Mouse (Mus musculus): ENCODE data around the gene Ppp1r27. TPM values are rescaled to one million over a fixed set of nuclear protein-coding genes. Genes with fewer than 3 reads are reported as not detected.
"Not testable (repeated sequence)": the region's sequence is repeated elsewhere in the genome, so short reads cannot be mapped to it uniquely, and the experiment has no call there.

Gene Ppp1r27
- total RNA-seq, 2 experiments from 2014 or later: not detected

- intact Hi-C loops (cut with DNase I): no loop called here
- DNase-seq: no peak
These were observed 25.5 kb upstream of the Ppp1r27 start for GRCm38 (mm10) chr11:120576365-120576981.

DNA sequence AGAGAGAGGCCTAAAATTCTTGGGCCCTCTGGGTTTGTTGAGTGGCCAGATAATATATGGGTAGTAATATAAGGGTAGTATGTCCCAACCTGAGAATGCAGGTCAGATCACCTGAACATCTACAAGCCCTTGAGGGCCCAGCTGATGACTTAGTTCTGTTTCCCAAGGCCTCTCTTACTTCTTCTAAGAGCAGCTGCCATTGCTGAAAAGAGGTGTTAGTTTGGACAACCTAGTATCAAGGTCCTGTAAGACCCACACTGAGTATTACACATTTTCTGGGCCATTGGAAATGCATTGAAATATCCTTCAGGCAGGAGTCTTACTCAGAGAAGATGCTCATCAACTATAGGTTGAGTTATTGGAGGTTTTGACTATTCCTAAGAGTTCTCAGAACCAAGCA is 25.0 kb upstream of the Ppp1r27 start:
- no peak for DNase-seq
- intact Hi-C loops (cut with DNase I): no loop called here

- intact Hi-C loops (cut with DNase I): no loop called here
These were observed 24.1 kb upstream of the Ppp1r27 start for GRCm38 (mm10) chr11:120575046-120575445.

GRCm38 (mm10) chr11:120574278-120574600 is 23.3 kb upstream of the Ppp1r27 start:
- DNase-seq: no peak
- intact Hi-C loops (cut with DNase I): no loop called here

More at GRCm38 (mm10) chr11:120575046-120575445, 24.1 kb upstream of the Ppp1r27 start:
- DNase-seq: no peak

DNA sequence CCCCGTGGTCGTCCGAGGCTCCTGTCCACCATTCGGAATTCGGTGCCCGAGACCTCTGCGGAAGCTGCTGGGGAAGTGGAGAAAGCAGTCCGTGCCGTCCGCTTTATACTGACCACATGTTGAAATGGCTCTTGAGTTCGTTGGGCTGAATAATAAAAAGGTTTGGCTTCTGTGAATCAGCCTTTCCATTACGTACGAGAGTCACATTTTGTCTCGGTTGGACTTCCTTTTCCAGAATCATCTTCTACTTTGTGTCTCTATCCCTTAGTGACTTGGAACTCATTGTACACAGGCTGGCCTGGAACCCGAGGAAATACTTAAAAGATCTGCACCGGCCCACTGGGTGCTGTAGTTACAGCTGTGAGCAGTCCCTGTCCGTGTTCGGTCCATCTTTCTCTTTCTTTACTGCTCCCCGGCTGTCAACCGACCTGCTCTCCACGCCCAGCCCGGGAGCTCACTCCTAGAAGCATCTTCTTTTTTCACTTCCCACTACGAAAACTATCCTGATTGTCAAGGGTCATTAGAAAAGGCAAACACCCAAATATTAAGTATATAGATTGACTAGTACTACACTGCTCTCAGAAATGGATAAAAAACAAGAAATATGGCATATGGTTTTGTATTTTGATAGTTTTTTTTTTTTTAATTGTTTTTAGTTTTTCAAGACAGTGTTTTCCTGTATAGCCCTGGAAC is 22.8 kb upstream of the Ppp1r27 start:
- DNase-seq: no peak
- intact Hi-C loops (cut with DNase I): no loop called here

DNA sequence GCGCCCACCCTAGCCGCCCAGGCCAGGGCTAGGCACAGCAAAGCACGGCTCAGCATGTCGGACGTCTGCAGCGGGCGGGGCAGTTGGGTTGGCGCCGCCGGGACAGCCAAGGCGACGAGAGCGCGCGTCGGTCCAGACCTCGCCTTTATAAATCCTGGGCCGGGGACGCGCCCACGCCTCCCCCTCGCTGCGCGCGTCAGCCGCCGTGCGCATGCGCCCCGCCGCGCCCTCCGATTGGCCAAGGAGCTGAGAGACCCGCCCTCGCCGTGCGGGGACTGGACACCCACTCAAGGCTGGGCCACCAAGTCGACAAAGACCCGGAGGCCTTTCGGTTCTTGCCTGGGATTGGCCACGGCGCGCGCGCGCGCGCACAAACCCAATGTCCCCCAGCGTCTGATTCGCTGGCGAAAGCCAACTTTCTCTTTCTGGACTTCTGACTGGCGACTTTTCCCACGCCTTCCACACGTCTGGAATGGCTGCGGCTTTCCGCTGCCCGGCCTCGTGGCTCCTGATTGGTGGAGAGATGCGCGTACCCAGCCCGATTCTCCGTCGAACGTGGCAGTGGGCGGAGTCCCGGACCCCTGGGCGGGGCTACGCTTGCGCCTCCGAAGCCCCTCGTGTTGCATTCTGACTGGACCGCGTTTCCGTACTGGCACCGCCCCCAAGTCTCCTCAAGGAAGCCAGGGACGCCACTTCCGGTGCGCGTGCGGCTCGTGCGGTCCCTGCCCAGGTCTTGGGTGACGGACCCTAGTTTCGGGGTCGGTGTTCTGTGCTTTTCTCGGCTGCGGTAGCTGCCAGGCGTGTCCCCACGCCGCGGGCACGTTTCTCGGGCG is 22.0 kb upstream of the Ppp1r27 start, which contains the start of gene P4hb:
P4hb (minus strand) TSS at position 502 of the 833 bp plus-strand sequence.
- intact Hi-C loops (cut with DNase I): no loop called here
- peak; percentile 100 for DNase-seq

- no peak for DNase-seq
- intact Hi-C loops (cut with DNase I): no loop called here
These were observed 21.5 kb upstream of the Ppp1r27 start for GRCm38 (mm10) chr11:120572417-120572751.

DNA sequence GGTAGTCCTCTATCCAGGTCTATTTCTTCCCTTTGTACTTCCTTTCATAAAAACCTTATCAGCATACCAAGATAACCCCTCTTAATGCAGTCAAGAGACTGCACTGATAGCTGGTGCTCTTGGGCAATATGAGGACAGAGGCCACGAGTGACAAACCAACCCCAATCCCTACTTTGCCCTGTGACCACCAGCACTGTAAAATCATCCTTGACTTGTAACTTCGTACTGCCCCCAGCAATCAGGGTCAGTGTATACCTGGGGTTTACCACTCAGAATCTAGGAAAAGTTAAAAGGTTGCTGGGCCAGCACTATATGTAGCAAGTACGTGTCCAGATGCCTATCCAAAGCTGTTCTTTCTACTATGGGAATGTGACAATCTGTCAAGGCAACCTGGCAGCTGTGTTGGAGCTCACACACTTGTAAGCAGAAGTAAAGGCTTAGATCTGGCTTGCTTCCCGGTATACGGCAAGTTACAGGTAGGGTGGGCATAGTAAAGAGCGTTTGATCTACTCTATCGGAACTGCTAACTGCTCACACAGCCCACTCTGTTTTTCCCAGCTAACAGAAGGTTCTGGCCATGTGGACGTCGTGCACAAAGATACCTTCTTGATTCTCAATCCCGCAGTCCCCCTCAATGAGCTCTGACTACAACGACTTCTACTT is 21.0 kb upstream of the Ppp1r27 start:
- intact Hi-C loops (cut with DNase I): no loop called here
- no peak for DNase-seq

DNA sequence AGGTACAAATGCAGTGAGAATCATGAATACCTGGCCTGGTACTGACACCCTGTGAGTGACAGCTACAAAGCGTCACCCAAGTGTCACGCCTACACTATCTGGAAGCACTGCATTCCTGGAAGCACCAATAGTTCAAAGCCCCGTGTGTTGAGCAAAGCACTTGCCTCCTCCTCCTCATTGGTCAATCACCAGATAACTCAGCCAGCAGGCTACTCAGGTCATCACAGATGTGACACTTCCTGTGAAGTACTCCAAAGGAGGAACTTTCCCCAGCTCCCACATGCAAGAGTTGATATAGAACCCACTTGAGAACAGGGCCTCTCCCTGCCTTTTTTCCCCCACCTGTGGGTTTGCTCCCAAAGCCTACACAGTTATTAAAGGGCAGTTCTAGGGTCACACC is 20.2 kb upstream of the Ppp1r27 start:
- intact Hi-C loops (cut with DNase I): no loop called here
- no peak for DNase-seq

DNA sequence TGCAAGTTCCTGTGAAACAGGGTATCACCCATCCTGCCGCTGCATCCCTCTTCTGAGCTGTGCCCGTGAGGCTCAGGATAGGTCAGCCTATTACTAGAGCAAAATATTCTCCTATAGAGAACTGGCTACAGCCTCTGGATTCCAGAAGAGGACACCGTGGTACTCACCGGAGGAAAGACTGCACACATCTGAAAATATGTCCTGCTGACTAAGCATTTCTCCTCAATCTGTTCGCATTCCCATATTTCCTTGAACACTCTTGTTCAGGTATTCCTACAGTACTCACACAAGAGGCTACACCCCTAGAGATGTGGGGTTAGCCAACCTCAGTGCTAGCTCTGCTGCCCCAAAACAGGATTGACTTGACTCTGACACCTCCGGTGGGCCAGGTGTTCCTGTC is 17.4 kb upstream of the Ppp1r27 start:
- no peak for DNase-seq
- intact Hi-C loops (cut with DNase I): loop anchor here (5.0 kb wide), 1 partner anchor 51 kb away; no protein-coding TSS in a partner anchor

DNA sequence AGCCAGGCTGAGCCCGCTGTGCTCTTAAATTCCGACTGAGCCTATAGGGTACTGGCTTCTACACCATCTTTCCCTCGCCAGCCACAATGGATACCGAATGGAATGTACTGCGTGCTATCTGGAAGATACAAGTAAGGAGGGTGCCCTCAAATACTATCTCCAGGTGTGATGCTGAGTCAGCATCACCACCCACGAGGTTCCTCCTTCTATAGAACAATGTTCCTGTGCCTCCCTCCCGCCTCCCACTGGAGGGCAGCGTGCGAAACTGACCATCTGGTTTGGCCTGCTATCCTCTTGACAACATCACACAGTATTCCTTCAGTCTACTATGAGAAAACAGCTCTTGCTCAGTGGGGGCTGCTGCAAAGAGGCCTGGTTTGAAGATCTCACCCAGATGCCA is 14.2 kb upstream of the Ppp1r27 start:
- no peak for DNase-seq
- intact Hi-C loops (cut with DNase I): loop anchor here (5.0 kb wide), 1 partner anchor 48 kb away; no protein-coding TSS in a partner anchor

- intact Hi-C loops (cut with DNase I): no loop called here
These were observed 12.0 kb upstream of the Ppp1r27 start for GRCm38 (mm10) chr11:120562949-120563348.

GRCm38 (mm10) chr11:120560952-120561728 is 10.2 kb upstream of the Ppp1r27 start:
- intact Hi-C loops (cut with DNase I): no loop called here
- DNase-seq: no peak

More at GRCm38 (mm10) chr11:120562949-120563348, 12.0 kb upstream of the Ppp1r27 start:
- no peak for DNase-seq

GRCm38 (mm10) chr11:120558843-120559242 is 7.9 kb upstream of the Ppp1r27 start:
- DNase-seq; intact Hi-C loops (cut with DNase I): not testable (repeated sequence)

DNA sequence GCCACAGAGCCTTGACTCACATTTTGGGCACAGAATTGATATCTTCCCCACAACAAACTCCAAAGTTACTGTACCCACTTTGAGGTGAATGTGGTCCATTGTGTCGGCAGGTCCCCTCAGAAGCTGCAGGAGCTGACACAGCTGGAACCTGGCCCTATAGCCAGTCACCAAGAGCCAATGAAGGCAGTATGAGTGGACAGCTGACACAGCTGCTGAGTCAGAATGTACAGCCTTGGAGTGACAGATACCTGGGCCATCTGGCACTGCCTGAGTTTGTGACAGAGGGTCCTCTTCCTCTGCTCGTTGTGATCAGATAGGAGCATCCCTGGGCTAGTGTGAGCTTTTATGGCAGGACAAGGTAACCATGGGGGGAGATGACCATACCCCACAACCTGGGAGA is 4.3 kb upstream of the Ppp1r27 start:
- no peak for DNase-seq
- intact Hi-C loops (cut with DNase I): no loop called here

- intact Hi-C loops (cut with DNase I): no loop called here
- DNase-seq: no peak
These were observed 3.9 kb upstream of the Ppp1r27 start for GRCm38 (mm10) chr11:120554834-120555233.

DNA sequence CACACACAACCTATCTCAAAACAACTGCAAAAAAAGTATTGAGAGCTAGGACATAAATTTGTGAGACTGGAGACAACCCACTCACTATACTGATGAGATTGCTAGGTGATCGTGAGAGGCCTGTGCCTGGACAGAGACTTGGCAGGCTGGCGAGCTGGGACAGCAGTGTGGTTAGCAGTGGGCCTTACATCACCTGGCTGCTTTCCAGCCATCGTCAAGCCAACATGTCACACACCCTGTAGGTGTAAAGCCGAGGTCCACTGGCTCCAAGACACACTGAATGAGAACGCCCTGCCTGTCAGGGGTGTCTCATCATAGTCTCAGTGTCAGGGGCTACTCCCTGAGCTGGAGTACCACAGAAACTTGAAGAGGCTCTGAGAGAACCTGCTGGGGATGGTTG is 1.8 kb upstream of the Ppp1r27 start:
- intact Hi-C loops (cut with DNase I): no loop called here
- DNase-seq: no peak

DNA sequence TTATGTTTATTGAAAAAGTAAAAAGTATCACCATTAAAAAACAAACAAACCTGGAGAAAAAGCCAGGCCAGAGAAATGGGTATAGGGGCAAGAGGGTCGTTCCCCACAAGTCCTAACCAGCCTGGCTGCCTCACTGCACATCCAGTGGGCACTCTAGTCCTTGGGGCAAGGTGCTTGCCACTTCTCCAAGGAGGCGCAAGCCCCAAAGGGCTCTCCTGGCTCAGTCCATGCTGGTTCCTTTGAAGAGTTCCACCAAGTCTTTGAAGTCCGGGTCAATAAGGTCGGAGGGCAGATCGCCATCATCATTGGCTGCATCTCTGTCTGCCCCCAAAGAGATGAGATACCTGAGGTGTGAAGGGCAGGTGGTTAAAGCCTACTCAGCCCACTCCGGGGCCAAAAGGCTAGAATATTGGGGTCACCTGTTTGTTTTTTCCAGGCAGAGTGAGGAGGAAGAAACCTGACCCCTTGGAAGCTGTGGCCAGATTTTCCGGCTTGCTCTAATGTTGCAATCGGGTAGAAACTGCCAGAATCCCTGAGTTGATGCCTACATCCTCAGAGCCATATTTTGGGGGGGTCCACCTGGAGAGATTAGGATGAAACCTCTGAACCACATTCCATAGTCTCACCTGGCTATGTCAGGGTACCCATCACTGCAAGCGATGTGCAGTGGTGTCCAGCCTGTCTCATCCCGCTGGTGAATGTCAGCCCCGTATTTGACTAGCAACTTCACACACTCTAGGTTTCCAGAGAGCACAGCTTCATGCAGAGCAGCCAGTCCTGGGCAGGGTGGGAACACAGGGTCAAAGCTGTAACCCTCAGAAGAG is 734 bp downstream of the Ppp1r27 start:
- intact Hi-C loops (cut with DNase I): no loop called here
- no peak for DNase-seq

DNA sequence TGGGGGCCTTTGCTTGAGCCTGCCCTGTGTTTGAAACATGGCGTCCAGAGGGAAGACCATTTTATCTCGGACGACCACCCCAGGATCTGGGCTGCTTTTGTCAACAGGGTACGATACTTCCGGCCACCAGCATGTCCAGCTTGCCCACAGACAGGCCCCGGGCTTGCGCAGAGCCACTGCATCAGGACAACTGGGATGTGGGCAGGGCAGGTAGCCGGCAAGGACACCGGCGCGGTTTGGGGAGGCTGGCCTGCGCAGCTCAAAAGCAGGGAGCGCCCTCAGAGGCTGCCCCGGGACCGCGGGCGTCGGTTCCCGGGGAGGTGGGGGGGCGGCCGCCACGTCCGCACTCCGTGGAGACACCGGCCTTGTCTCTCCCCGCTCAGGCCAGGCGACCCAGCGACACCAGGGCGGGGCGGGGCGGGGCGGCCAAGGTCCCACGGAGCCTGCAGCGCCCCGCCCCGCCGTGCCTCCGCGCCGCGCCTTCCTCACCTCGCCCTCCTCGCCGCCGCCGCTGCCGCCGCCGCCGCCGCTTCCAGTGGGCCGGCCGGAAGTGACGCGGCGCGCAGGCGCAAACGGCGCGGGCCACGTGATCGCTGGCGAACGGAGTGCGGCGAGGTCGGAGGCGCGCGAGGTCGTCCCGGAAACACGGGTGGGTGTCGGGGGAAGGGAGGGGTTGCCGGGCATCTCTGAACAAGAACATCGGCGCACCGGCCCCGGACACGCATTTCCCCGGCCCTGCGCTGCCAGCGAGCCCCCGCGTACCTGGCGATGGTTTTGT is 1.6 kb downstream of the Ppp1r27 start, which contains the start of gene Mcrip1:
Mcrip1 (minus strand) TSS at position 560 of the 778 bp plus-strand sequence.
- peak; percentile 95 for DNase-seq
- intact Hi-C loops (cut with DNase I): no loop called here

Measured in left cerebral cortex, postnatal 4 days (tissue).